Mouse (Mus musculus) C2C12 (cell line): ENCODE measurements around the gene Trim67.

Experiments used
- CEBPB ChIP-seq: IDR thresholded peaks from one replicate; pipeline ENCODE4 v1.6.1; 2011; ENCODE audit warnings: low read depth, mild to moderate bottlenecking, control low read depth, moderate library complexity
- CTCF ChIP-seq: IDR thresholded peaks from one replicate; pipeline ENCODE4 v1.5.1; 2011; ENCODE audit not compliant: control insufficient read depth, insufficient read depth, insufficient read length
- FOSL1 ChIP-seq: IDR thresholded peaks from one replicate; pipeline ENCODE4 v1.8.0; 2011; ENCODE audit warnings: mild to moderate bottlenecking, low read length; ENCODE audit not compliant: poor library complexity, insufficient read depth, severe bottlenecking
- MAX ChIP-seq: IDR thresholded peaks from one replicate; pipeline ENCODE4 v1.6.1; 2011; ENCODE audit warnings: mild to moderate bottlenecking, control low read depth
- MYOD1 ChIP-seq: IDR thresholded peaks from one replicate; pipeline ENCODE4 v1.6.1; 2011; ENCODE audit warnings: low read depth; ENCODE audit not compliant: control insufficient read depth, insufficient read length
- MYOG ChIP-seq: IDR thresholded peaks from one replicate; pipeline ENCODE4 v1.6.1; 2011; ENCODE audit not compliant: control insufficient read depth, insufficient read length; ENCODE audit errors: extremely low read depth
- USF1 ChIP-seq: IDR thresholded peaks from one replicate; pipeline ENCODE4 v1.6.1; 2011; ENCODE audit warnings: low read depth, mild to moderate bottlenecking, control low read depth, moderate library complexity

DNA sequence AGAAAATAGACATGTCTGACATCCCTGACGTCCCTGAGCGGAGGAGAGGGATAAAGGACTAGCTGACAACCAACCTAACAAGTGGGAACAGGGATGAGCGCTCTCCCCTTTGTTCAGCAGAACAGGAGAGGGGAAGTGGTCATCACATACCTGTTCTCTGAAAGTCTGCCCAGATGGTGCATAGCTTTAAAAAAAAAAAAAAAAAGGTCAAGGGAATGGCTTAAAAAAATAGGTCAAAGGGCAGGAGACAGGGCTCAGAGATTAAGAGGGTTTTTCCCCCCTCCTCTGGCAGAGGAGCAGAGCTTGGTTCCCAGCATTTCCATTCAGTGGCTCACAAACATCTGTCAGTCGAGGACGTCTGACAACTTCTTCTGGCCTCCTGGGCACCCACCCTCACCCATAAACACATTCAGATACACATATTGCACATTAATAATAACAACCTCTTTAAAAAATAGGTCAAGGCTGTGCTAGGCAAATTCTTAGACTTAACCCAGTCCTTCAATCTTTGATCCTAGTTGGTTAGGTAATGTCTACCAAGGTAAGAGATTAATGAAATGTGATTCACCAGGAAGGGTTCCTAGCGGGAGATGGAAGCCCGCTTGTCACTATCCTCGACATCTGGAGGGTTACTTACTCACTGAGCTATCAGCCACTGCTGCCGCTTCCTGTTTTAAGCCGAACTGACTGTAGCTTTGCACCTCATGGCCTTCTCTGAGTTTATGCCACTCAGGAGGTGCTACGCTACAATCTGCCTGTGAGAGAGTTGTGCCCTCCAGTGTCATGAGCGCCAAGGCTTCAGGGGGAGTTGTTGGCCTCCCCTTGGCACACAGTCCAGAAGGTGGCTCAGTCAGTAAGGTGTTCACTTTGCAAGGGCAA, 11.2 kb downstream of the Trim67 start:
- no peak for TF ChIP-seq MAX
- no peak for TF ChIP-seq CTCF
- no peak for TF ChIP-seq USF1
- no peak for TF ChIP-seq MYOG
- TF ChIP-seq MYOD1, result no peak
- no peak for TF ChIP-seq CEBPB
- no peak for TF ChIP-seq FOSL1
